Mouse (Mus musculus): Measurements from ENCODE around the gene Ift43. TPM values are rescaled to one million over a fixed set of nuclear protein-coding genes. Genes with fewer than 3 reads are reported as not detected.

Gene Ift43
- polyA plus RNA-seq, 1 experiment from 2014 or later: 28.1 TPM

GRCm38 (mm10) chr12:86173314-86173713 is 91.0 kb downstream of the Ift43 start:
- H3K9me3 ChIP-seq (ENCODE audit: control insufficient read depth, low read length): no peaks in the 10 kb centered on the region
- no peaks in the 10 kb centered on the region for H3K36me3 ChIP-seq (ENCODE audit: control insufficient read depth, insufficient read depth, low read length)
- WGBS: 56% methylated on average over 6 of the region's 6 CpGs
- ATAC-seq (replicated peaks; ENCODE audit: low FRiP score): no peak
- no peak overlapping the region for H3K4me3 ChIP-seq (ENCODE audit: low read depth, low read length)
- H3K9ac ChIP-seq (ENCODE audit: low read depth, low read length): no peak overlapping the region
- no peak for DNase-seq (ENCODE audit: low spot score)
- no peaks in the 10 kb centered on the region; the same call in 1 of the 2 replicates for H3K27me3 ChIP-seq (replicated peaks; ENCODE audit: control insufficient read depth, insufficient read depth, low read length)
- H3K4me1 ChIP-seq (replicated peaks; ENCODE audit: control insufficient read depth, insufficient read depth, low read length): no peaks in the 10 kb centered on the region
- no peak overlapping the region for H3K4me2 ChIP-seq
- H3K27ac ChIP-seq (ENCODE audit: low read depth, low read length): no peak overlapping the region

DNA sequence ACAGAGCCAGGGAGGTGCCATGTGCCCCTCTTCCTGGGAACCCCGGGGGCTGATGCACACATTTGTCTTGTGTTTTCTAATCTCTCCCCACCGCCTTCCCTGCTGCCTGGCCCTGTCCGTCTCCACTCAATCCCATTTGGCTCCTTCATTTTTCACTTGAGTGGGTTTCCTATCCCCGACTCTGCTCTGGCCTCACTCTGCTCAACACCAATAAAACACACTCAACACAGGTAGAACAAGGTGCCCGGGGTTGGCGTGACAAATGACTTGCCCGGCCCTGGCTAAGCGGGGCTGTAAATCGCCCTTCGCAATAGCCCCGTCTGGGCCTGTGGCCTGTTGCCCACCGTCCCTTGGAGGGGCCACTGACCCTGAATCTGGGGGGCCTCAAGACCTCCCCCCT is 92.0 kb downstream of the Ift43 start:
- Histone ChIP-seq H3K27me3 (replicated peaks; ENCODE audit: control insufficient read depth, insufficient read depth, low read length) (no peaks in the 10 kb centered on the region; the same call in 1 of the 2 replicates), H3K4me3 (ENCODE audit: low read depth, low read length) (no peak overlapping the region), H3K9me3 (ENCODE audit: control insufficient read depth, low read length) (no peaks in the 10 kb centered on the region), H3K9ac (ENCODE audit: low read depth, low read length) (no peak overlapping the region), H3K27ac (ENCODE audit: low read depth, low read length) (no peak overlapping the region), H3K4me2 (no peak overlapping the region), H3K4me1 (replicated peaks; ENCODE audit: control insufficient read depth, insufficient read depth, low read length) (no peaks in the 10 kb centered on the region), H3K36me3 (ENCODE audit: control insufficient read depth, insufficient read depth, low read length) (no peaks in the 10 kb centered on the region)
- 79% methylated on average over 12 of the region's 12 CpGs for WGBS
- DNase-seq (ENCODE audit: low spot score) (no peak), ATAC-seq (replicated peaks; ENCODE audit: low FRiP score) (no peak)

DNA sequence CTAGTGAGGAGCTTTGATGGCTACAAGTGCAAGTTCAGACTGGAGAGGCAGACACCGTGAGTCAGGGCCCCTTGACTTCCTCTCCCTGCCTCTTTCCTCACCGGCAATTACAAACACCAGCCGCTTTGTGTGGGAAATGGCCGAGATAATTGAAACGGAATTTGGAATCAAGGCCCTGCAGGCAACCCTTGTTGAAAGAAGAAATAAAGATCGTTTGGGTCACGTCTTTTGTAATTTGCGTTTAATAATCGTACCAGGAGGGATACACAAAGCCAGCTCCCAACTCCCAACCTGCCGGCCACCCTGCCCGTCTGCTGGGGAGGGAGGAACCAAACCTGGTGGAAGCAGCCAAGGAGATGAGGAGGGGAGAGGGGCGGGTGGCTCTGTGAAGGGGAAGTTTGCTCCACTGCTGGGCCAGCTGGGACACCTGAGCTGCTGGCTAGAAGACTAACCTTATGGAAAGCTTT is 93.2 kb downstream of the Ift43 start:
- H3K4me1 ChIP-seq (replicated peaks; ENCODE audit: control insufficient read depth, insufficient read depth, low read length): no peaks in the 10 kb centered on the region
- no peaks in the 10 kb centered on the region for H3K9me3 ChIP-seq (ENCODE audit: control insufficient read depth, low read length)
- no peak overlapping the region for H3K27ac ChIP-seq (ENCODE audit: low read depth, low read length)
- no peak overlapping the region for H3K4me3 ChIP-seq (ENCODE audit: low read depth, low read length)
- no peak for DNase-seq (ENCODE audit: low spot score)
- H3K36me3 ChIP-seq (ENCODE audit: control insufficient read depth, insufficient read depth, low read length): no peaks in the 10 kb centered on the region
- no peak overlapping the region for H3K4me2 ChIP-seq
- no peaks in the 10 kb centered on the region; the same call in 1 of the 2 replicates for H3K27me3 ChIP-seq (replicated peaks; ENCODE audit: control insufficient read depth, insufficient read depth, low read length)
- H3K9ac ChIP-seq (ENCODE audit: low read depth, low read length): no peak overlapping the region
- WGBS: 24% methylated on average over 12 of the region's 12 CpGs
- ATAC-seq (replicated peaks; ENCODE audit: low FRiP score): no peak

DNA sequence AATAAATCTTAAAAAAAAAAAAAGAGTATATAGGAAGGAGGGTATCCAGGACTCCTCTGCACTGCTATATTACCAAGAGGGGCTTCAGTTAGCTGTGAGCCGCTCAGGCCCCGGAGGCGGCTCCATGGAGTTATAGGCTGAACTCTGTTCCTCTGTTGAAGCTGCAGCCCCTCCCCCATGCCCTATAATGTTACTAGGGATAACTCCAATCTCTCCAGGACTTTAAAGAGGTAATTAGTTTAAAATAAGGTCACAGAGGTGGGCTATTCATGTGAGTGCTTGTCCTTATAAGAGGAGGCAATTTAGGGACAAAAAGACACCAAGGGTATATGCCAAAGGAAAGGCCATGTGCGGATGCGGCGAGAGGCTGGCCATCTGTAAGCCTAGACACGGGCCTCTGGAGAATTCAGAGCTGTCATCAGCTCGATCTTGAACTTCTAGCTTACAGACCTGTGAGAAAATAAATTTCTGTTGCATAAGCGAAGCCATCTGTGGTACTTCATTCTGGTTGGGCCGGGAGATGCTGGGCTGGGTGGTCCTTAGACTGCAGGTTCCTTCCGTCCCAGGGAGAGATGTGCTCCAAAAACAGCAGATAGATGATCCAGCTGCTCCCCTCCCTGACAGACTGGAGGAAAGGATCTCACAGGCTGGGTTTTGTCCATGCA is 94.5 kb downstream of the Ift43 start:
- H3K4me3 ChIP-seq (ENCODE audit: low read depth, low read length): no peak overlapping the region
- H3K27me3 ChIP-seq (replicated peaks; ENCODE audit: control insufficient read depth, insufficient read depth, low read length): no peaks in the 10 kb centered on the region; the same call in 1 of the 2 replicates
- 76% methylated on average over 11 of the region's 11 CpGs for WGBS
- H3K4me2 ChIP-seq: no peak overlapping the region
- ATAC-seq (replicated peaks; ENCODE audit: low FRiP score) (no peak), DNase-seq (ENCODE audit: low spot score) (no peak)
- H3K9ac ChIP-seq (ENCODE audit: low read depth, low read length): no peak overlapping the region
- H3K9me3 ChIP-seq (ENCODE audit: control insufficient read depth, low read length): no peaks in the 10 kb centered on the region
- no peaks in the 10 kb centered on the region for H3K4me1 ChIP-seq (replicated peaks; ENCODE audit: control insufficient read depth, insufficient read depth, low read length)
- no peak overlapping the region for H3K27ac ChIP-seq (ENCODE audit: low read depth, low read length)
- no peaks in the 10 kb centered on the region for H3K36me3 ChIP-seq (ENCODE audit: control insufficient read depth, insufficient read depth, low read length)

DNA sequence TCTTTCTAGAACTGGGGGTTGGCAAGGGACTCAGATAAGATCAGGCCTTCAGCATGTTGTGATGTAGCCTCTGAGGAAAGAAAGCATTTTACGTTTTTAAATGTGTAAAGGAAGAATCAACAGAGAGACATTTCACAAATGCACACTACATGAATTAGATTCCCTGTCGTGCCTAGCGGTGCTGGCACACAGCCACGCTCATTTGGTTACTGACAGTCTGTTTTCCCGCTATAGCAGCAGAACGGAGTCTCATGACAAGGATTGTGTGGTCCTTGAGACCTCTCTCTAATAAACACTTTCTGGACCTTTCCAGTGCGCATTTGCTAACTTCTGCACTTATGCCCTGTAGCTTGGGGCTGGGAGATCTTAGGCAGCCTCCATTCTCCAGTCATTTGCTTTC is 96.9 kb downstream of the Ift43 start:
- WGBS: 83% methylated on average over 7 of the region's 7 CpGs
- ATAC-seq (replicated peaks; ENCODE audit: low FRiP score): no peak
- no peaks in the 10 kb centered on the region for H3K36me3 ChIP-seq (ENCODE audit: control insufficient read depth, insufficient read depth, low read length)
- H3K4me3 ChIP-seq (ENCODE audit: low read depth, low read length): no peak overlapping the region
- no peak overlapping the region for H3K27ac ChIP-seq (ENCODE audit: low read depth, low read length)
- DNase-seq (ENCODE audit: low spot score): no peak
- no peak overlapping the region for H3K4me2 ChIP-seq
- no peaks in the 10 kb centered on the region for H3K9me3 ChIP-seq (ENCODE audit: control insufficient read depth, low read length)
- H3K27me3 ChIP-seq (replicated peaks; ENCODE audit: control insufficient read depth, insufficient read depth, low read length): no peaks in the 10 kb centered on the region
- no peaks in the 10 kb centered on the region for H3K4me1 ChIP-seq (replicated peaks; ENCODE audit: control insufficient read depth, insufficient read depth, low read length)
- no peak overlapping the region for H3K9ac ChIP-seq (ENCODE audit: low read depth, low read length)

DNA sequence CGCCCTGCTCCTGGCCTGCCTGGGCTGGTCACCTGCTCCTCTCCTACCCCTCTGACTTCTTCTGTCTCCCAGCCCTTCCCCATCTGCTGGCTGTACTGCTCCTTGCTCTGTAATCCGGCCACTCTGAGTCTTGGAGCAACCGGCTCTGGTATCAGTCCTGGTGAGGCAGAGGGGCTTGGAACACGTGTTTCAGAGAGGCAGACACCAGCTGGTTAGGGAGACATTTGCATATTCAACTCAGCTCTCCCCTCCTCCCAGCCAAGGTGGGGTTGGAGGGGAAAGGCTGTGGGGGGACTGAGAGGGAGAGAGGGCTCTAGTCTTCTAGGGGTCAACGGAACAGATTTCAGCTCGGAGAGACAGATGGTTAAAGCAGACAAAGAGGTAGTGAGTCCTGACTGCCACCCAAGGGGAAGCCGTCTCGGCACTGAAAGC is 99.0 kb downstream of the Ift43 start:
- ATAC-seq (replicated peaks; ENCODE audit: low FRiP score) (no peak), DNase-seq (ENCODE audit: low spot score) (no peak)
- no peak overlapping the region for H3K27ac ChIP-seq (ENCODE audit: low read depth, low read length)
- H3K9ac ChIP-seq (ENCODE audit: low read depth, low read length): no peak overlapping the region
- no peak overlapping the region for H3K4me3 ChIP-seq (ENCODE audit: low read depth, low read length)
- no peak overlapping the region for H3K4me2 ChIP-seq
- WGBS: 26% methylated on average over 8 of the region's 8 CpGs
- H3K36me3 ChIP-seq (ENCODE audit: control insufficient read depth, insufficient read depth, low read length): no peaks in the 10 kb centered on the region
- no peaks in the 10 kb centered on the region for H3K9me3 ChIP-seq (ENCODE audit: control insufficient read depth, low read length)
- no peaks in the 10 kb centered on the region for H3K27me3 ChIP-seq (replicated peaks; ENCODE audit: control insufficient read depth, insufficient read depth, low read length)
- H3K4me1 ChIP-seq (replicated peaks; ENCODE audit: control insufficient read depth, insufficient read depth, low read length): no peaks in the 10 kb centered on the region

- Histone ChIP-seq H3K27ac (ENCODE audit: low read depth, low read length) (no peak overlapping the region), H3K4me3 (ENCODE audit: low read depth, low read length) (no peak overlapping the region), H3K4me1 (replicated peaks; ENCODE audit: control insufficient read depth, insufficient read depth, low read length) (no peaks in the 10 kb centered on the region), H3K4me2 (no peak overlapping the region), H3K27me3 (replicated peaks; ENCODE audit: control insufficient read depth, insufficient read depth, low read length) (no peaks in the 10 kb centered on the region), H3K36me3 (ENCODE audit: control insufficient read depth, insufficient read depth, low read length) (no peaks in the 10 kb centered on the region), H3K9ac (ENCODE audit: low read depth, low read length) (no peak overlapping the region), H3K9me3 (ENCODE audit: control insufficient read depth, low read length) (no peaks in the 10 kb centered on the region)
- 45% methylated on average over 2 of the region's 2 CpGs for WGBS
- ATAC-seq (replicated peaks; ENCODE audit: low FRiP score) (no peak), DNase-seq (ENCODE audit: low spot score) (no peak)
These were observed 99.5 kb downstream of the Ift43 start for GRCm38 (mm10) chr12:86181879-86182278.

- H3K4me2 ChIP-seq: no peak overlapping the region
- H3K27me3 ChIP-seq (replicated peaks; ENCODE audit: control insufficient read depth, insufficient read depth, low read length): no peaks in the 10 kb centered on the region
- H3K4me1 ChIP-seq (replicated peaks; ENCODE audit: control insufficient read depth, insufficient read depth, low read length): no peaks in the 10 kb centered on the region
- H3K4me3 ChIP-seq (ENCODE audit: low read depth, low read length): no peak overlapping the region
- no peak overlapping the region for H3K9ac ChIP-seq (ENCODE audit: low read depth, low read length)
- no peaks in the 10 kb centered on the region for H3K36me3 ChIP-seq (ENCODE audit: control insufficient read depth, insufficient read depth, low read length)
- 59% methylated on average over 1 of the region's 1 CpGs for WGBS
- DNase-seq (ENCODE audit: low spot score) (no peak), ATAC-seq (replicated peaks; ENCODE audit: low FRiP score) (no peak)
- no peak overlapping the region for H3K27ac ChIP-seq (ENCODE audit: low read depth, low read length)
- no peaks in the 10 kb centered on the region for H3K9me3 ChIP-seq (ENCODE audit: control insufficient read depth, low read length)
These were observed 100.1 kb downstream of the Ift43 start for GRCm38 (mm10) chr12:86182414-86182813.

- peaks cover 2% of the 10 kb centered on the region; the same call in 1 of the 2 replicates for H3K27me3 ChIP-seq (replicated peaks; ENCODE audit: control insufficient read depth, insufficient read depth, low read length)
- ATAC-seq (replicated peaks; ENCODE audit: low FRiP score) (no peak), DNase-seq (ENCODE audit: low spot score) (no peak)
- no peak overlapping the region for H3K4me2 ChIP-seq
- no peaks in the 10 kb centered on the region for H3K9me3 ChIP-seq (ENCODE audit: control insufficient read depth, low read length)
- H3K4me1 ChIP-seq (replicated peaks; ENCODE audit: control insufficient read depth, insufficient read depth, low read length): no peaks in the 10 kb centered on the region
- H3K9ac ChIP-seq (ENCODE audit: low read depth, low read length): no peak overlapping the region
- no peak overlapping the region for H3K4me3 ChIP-seq (ENCODE audit: low read depth, low read length)
- WGBS: 50% methylated on average over 5 of the region's 5 CpGs
- H3K36me3 ChIP-seq (ENCODE audit: control insufficient read depth, insufficient read depth, low read length): no peaks in the 10 kb centered on the region
- no peak overlapping the region for H3K27ac ChIP-seq (ENCODE audit: low read depth, low read length)
These were observed 105.8 kb downstream of the Ift43 start for GRCm38 (mm10) chr12:86188161-86188560.

Data from liver, embryonic 11.5 days (tissue).